Mouse (Mus musculus) hindbrain, embryonic 12.5 days (tissue): ENCODE results near the gene Cacna1h. TPM values are rescaled to one million over a fixed set of nuclear protein-coding genes. Genes with fewer than 3 reads are reported as not detected.

Experiments used
- ATAC-seq: fragments of 200-750 bp; cut with Nextera tagmentation; 2 replicates; pipeline ENCODE4 v1.8.0; 2017; ENCODE audit warnings: moderate TSS enrichment; ENCODE audit not compliant: low FRiP score
- H3K27ac ChIP-seq: fragments of 300-500 bp; sonication (generic); 2 replicates; pipeline ENCODE4 v1.5.1; 2016; ENCODE audit warnings: mild to moderate bottlenecking
- H3K27me3 ChIP-seq: fragments of 300-500 bp; sonication (generic); 2 replicates; pipeline ENCODE4 v1.6.1; 2016; ENCODE audit warnings: mild to moderate bottlenecking
- H3K36me3 ChIP-seq: fragments of 300-500 bp; sonication (generic); 2 replicates; pipeline ENCODE4 v1.6.1; 2016; ENCODE audit warnings: mild to moderate bottlenecking
- H3K4me1 ChIP-seq: fragments of 300-500 bp; sonication (generic); 2 replicates; pipeline ENCODE4 v1.6.1; 2016
- H3K4me2 ChIP-seq: fragments of 300-500 bp; sonication (generic); replicated peaks from 2 replicates; pipeline ENCODE4 v1.6.1; 2016; ENCODE audit warnings: mild to moderate bottlenecking
- H3K4me3 ChIP-seq: fragments of 300-500 bp; sonication (generic); 2 replicates; pipeline ENCODE4 v1.5.1; 2016; ENCODE audit warnings: mild to moderate bottlenecking
- H3K9ac ChIP-seq: fragments of 300-500 bp; sonication (generic); 2 replicates; pipeline ENCODE4 v1.6.1; 2016; ENCODE audit warnings: mild to moderate bottlenecking, moderate library complexity
- H3K9me3 ChIP-seq: fragments of 300-500 bp; sonication (generic); replicated peaks from 2 replicates; pipeline ENCODE4 v1.6.1; 2016; ENCODE audit warnings: mild to moderate bottlenecking
- WGBS: fragments of 180-500 bp; shearing (Covaris S2); methylation state at CpG from one replicate; pipeline ENCODE4 v1.1.7; 2016; 5-methylcytosine and 5-hydroxymethylcytosine counted together
- polyA plus RNA-seq: library from polyadenylated mRNA; unstranded; fragments of >200 nt; fragmentation: Nextera tagmentation; extraction: Ambion mirVana; gene quantifications from 2 replicates; pipeline ENCODE4 v1.2.1, GENCODE M21; 2016

Gene Cacna1h
- polyA plus RNA-seq, 1 experiment from 2014 or later, result 12.7 TPM

DNA sequence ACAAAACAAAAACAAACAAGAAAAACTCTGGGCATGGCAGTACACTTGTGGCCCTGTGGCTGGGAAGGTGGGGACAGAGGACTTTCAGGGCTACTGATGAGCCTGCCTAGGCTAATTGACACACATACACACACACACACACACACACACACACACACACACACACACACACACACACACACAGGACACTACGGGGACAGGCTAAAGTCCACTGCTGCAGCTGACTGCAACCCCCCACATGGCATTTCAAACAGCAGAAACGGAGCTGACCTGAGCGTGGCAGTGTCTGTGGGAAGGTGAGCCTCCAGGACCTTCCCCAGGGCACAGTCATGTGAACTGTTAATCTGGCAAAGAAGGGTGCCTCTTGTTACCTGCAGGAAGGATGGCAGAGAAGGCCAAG, 92.1 kb downstream of the Cacna1h start:
- H3K27ac ChIP-seq, result no peak overlapping the region
- H3K4me2 ChIP-seq, result no peak overlapping the region
- no peaks in the 10 kb centered on the region for H3K27me3 ChIP-seq
- H3K4me3 ChIP-seq, result no peak overlapping the region
- no peaks in the 10 kb centered on the region for H3K9me3 ChIP-seq
- no peak for ATAC-seq
- 53% methylated on average over 3 of the region's 3 CpGs for WGBS
- H3K4me1 ChIP-seq, result no peaks in the 10 kb centered on the region
- H3K36me3 ChIP-seq, result no peaks in the 10 kb centered on the region
- no peak overlapping the region for H3K9ac ChIP-seq

DNA sequence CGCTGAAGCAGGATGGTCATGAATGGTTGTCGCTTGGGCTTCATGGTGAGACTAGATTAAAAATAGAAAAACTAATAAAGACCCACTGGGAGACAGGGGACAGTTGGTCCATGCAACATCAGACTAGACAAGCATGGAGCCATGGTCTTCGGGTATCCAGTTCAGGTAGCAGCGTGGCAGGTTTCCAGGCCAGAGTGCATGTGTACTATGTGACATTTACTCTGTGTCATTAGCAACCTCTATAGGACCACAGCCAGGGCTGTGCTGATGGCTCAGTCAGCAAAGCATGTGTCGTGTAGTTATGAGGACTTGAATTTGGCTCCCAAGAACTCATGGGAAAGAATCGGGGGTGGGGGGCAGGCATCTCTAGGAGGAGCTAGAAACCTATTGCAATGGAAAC, 93.6 kb downstream of the Cacna1h start:
- Histone ChIP-seq H3K27me3 (peaks cover 5% of the 10 kb centered on the region), H3K27ac (no peak overlapping the region), H3K4me1 (no peaks in the 10 kb centered on the region), H3K36me3 (no peaks in the 10 kb centered on the region), H3K9me3 (no peaks in the 10 kb centered on the region), H3K4me3 (no peak overlapping the region), H3K9ac (no peak overlapping the region), H3K4me2 (no peak overlapping the region)
- 88% methylated on average over 6 of the region's 6 CpGs for WGBS
- ATAC-seq, result no peak

DNA sequence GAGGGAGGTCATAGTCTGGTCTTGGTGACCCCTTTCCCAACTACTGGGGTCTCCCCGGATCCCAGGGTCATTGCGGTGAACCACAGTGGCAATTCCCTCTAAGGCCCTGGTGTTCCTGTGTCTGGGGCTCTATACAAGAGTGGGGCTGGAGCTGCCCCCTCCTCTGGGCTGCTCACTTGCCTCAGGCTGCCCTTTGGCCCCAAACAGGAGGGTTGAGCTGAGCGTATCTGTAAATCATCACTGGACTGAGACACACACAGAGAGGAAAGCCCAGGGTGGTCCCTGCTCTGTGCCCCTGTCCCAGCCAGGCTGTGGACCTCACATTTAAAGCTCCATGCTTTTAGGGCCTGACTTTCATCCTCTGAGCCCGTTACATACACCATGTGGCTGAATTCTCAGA, 95.4 kb downstream of the Cacna1h start:
- Histone ChIP-seq H3K9me3 (no peaks in the 10 kb centered on the region), H3K4me2 (no peak overlapping the region), H3K9ac (no peak overlapping the region), H3K27ac (no peak overlapping the region), H3K4me3 (no peak overlapping the region), H3K27me3 (peaks cover 13% of the 10 kb centered on the region), H3K36me3 (no peaks in the 10 kb centered on the region), H3K4me1 (no peaks in the 10 kb centered on the region)
- ATAC-seq, result no peak
- WGBS, result 77% methylated on average over 4 of the region's 4 CpGs

DNA sequence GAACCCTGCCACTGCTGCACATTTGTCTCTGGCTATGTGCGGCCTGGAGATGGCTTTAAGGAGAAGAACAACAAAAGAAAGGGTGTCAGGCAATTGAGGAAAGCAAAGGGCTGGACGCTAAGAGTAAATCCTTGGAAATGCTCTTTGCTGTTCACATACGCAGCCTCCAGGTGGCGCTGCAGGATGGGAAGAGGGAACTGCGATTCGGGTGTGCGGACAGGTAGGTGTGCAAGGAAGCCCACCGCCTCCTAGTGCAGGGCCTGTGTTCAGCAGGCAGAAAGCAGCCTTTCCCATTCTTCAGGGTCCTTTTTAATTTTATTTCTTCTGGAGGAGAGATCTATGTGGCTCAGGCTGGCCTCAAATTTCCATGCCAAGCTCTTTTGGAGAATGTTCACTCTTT, 99.6 kb downstream of the Cacna1h start:
- no peak overlapping the region for H3K9ac ChIP-seq
- no peak overlapping the region for H3K27ac ChIP-seq
- H3K4me2 ChIP-seq, result no peak overlapping the region
- 3% methylated on average over 8 of the region's 8 CpGs for WGBS
- H3K4me1 ChIP-seq, result no peaks in the 10 kb centered on the region
- H3K27me3 ChIP-seq, result peaks cover 23% of the 10 kb centered on the region
- ATAC-seq, result 0 out of 2 replicates have a peak, but pooled peaks have one; percentile 29
- H3K4me3 ChIP-seq, result no peak overlapping the region
- H3K9me3 ChIP-seq, result no peaks in the 10 kb centered on the region
- no peaks in the 10 kb centered on the region for H3K36me3 ChIP-seq

DNA sequence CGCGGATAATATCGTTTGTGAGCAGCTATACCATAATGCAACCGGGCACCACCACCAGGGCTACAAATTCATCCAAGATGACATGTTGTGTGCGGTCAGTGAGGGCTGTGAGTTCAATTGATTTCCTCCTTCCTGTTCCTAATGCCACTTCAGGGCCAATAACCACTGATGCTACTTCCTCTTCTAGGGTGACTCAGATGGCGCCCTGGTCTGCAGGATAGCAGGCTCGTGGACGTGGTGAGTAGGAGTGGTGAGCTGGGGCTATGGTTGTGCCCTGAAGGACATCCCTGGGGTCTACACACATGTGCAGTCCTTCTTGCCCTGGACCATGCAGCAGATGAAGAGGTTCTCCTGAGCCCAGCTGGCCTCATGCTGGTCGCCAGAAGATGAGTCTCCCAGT, 101.3 kb downstream of the Cacna1h start:
- Histone ChIP-seq H3K4me3 (no peak overlapping the region), H3K27ac (no peak overlapping the region), H3K9ac (no peak overlapping the region), H3K4me1 (no peaks in the 10 kb centered on the region), H3K27me3 (peaks cover 23% of the 10 kb centered on the region), H3K4me2 (no peak overlapping the region), H3K36me3 (no peaks in the 10 kb centered on the region), H3K9me3 (no peaks in the 10 kb centered on the region)
- no peak for ATAC-seq
- 77% methylated on average over 9 of the region's 9 CpGs for WGBS

Other genes with a start within 250 kb of the Cacna1h start
- 33.6 and 34.6 TPM in 2 replicates for gene BC003965, start 249.2 kb downstream of the Cacna1h start, polyA plus RNA-seq
- 13.0 and 13.3 TPM in 2 replicates for gene Unkl, start 245.4 kb downstream of the Cacna1h start, polyA plus RNA-seq
- gene Gnptg, start 193.7 kb downstream of the Cacna1h start, polyA plus RNA-seq, result 59.4 and 59.5 TPM in 2 replicates
- gene Tsr3, start 193.6 kb downstream of the Cacna1h start, polyA plus RNA-seq, result 60.0 and 61.8 TPM in 2 replicates
- 5.5 and 5.9 TPM in 2 replicates for gene Baiap3, start 177.4 kb downstream of the Cacna1h start, polyA plus RNA-seq
- gene Ube2i, start 159.2 kb downstream of the Cacna1h start, polyA plus RNA-seq, result 713 and 760 TPM in 2 replicates
- gene Prss34, start 135.4 kb downstream of the Cacna1h start, polyA plus RNA-seq, result not detected in 2 replicates
- not detected in 2 replicates for gene Prss28, start 125.1 kb downstream of the Cacna1h start, polyA plus RNA-seq
- not detected in 2 replicates for gene Prss29, start 115.1 kb downstream of the Cacna1h start, polyA plus RNA-seq
- not detected in 2 replicates for gene Tpsab1, start 88.2 kb downstream of the Cacna1h start, polyA plus RNA-seq
- not detected in 2 replicates for gene Tpsb2, start 67.5 kb downstream of the Cacna1h start, polyA plus RNA-seq
- gene Tpsg1, start 64.5 kb downstream of the Cacna1h start, polyA plus RNA-seq, result 0.86 TPM in 1 of 2 replicates, not detected in the other
- 1.0 and 1.7 TPM in 2 replicates for gene Tekt4, start 20.8 kb upstream of the Cacna1h start, polyA plus RNA-seq
- gene Sstr5, start 63.5 kb upstream of the Cacna1h start, polyA plus RNA-seq, result 0.14 TPM in 1 of 2 replicates, not detected in the other
- 11.8 and 12.7 TPM in 2 replicates for gene Sox8, start 136.9 kb upstream of the Cacna1h start, polyA plus RNA-seq
- gene Lmf1, start 145.3 kb upstream of the Cacna1h start, polyA plus RNA-seq, result 25.7 and 26.2 TPM in 2 replicates